Mouse (Mus musculus) activated CD4-positive, CD25-positive, alpha-beta regulatory T cell, adult 4 months (primary cell): ENCODE measurements around the gene Cacnb4. TPM values are rescaled to one million over a fixed set of nuclear protein-coding genes. Genes with fewer than 3 reads are reported as not detected.
A peak's percentile ranks its signal among the peaks of the same experiment; 100 is the strongest.

Experiments used
- ATAC-seq: one replicate; pipeline ENCODE4 v1.8.0; 2017
- polyA plus RNA-seq, 2 experiments: library from polyadenylated mRNA; unstranded; fragments of 100-300 nt; shearing (Covaris generic); gene quantifications; one replicate each; pipeline ENCODE4 v1.2.1; 2017

Cacnb4 gene
- polyA plus RNA-seq, 2 experiments from 2014 or later, result 0.20 to 0.30 TPM

GRCm38 (mm10) chr2:52647255-52647998 is 29.2 kb downstream of the Cacnb4 start:
- no peak for ATAC-seq

GRCm38 (mm10) chr2:52643657-52644056 is 33.0 kb downstream of the Cacnb4 start:
- no peak for ATAC-seq

- no peak for ATAC-seq
Observed at GRCm38 (mm10) chr2:52639530-52639875, 37.1 kb downstream of the Cacnb4 start.

GRCm38 (mm10) chr2:52638857-52639529 is 37.6 kb downstream of the Cacnb4 start:
- no peak for ATAC-seq

- ATAC-seq, result no peak
Observed at GRCm38 (mm10) chr2:52638226-52638625, 38.4 kb downstream of the Cacnb4 start.

- ATAC-seq, result no peak
Observed at GRCm38 (mm10) chr2:52636051-52636450, 40.6 kb downstream of the Cacnb4 start.

- no peak for ATAC-seq
Observed at GRCm38 (mm10) chr2:52635358-52635757, 41.3 kb downstream of the Cacnb4 start.

- ATAC-seq, result no peak
Observed at GRCm38 (mm10) chr2:52632880-52633279, 43.8 kb downstream of the Cacnb4 start.

GRCm38 (mm10) chr2:52628186-52628585 is 48.4 kb downstream of the Cacnb4 start:
- ATAC-seq, result no peak

- ATAC-seq, result no peak
Observed at GRCm38 (mm10) chr2:52626266-52626665, 50.4 kb downstream of the Cacnb4 start.

GRCm38 (mm10) chr2:52625731-52626130 is 50.9 kb downstream of the Cacnb4 start:
- no peak for ATAC-seq

- ATAC-seq, result no peak
Observed at GRCm38 (mm10) chr2:52623921-52624404, 52.7 kb downstream of the Cacnb4 start.

- no peak for ATAC-seq
Observed at GRCm38 (mm10) chr2:52623461-52623860, 53.2 kb downstream of the Cacnb4 start.

GRCm38 (mm10) chr2:52622616-52623015 is 54.0 kb downstream of the Cacnb4 start:
- no peak for ATAC-seq

GRCm38 (mm10) chr2:52619406-52619974 is 57.1 kb downstream of the Cacnb4 start:
- ATAC-seq, result no peak

GRCm38 (mm10) chr2:52618804-52619203 is 57.8 kb downstream of the Cacnb4 start:
- ATAC-seq, result no peak

- no peak for ATAC-seq
Observed at GRCm38 (mm10) chr2:52615429-52615828, 61.2 kb downstream of the Cacnb4 start.

GRCm38 (mm10) chr2:52613888-52614287 is 62.7 kb downstream of the Cacnb4 start:
- no peak for ATAC-seq

- ATAC-seq, result no peak
Observed at GRCm38 (mm10) chr2:52609486-52609885, 67.1 kb downstream of the Cacnb4 start.

- no peak for ATAC-seq
Observed at GRCm38 (mm10) chr2:52607857-52608485, 68.7 kb downstream of the Cacnb4 start.

- ATAC-seq, result no peak
Observed at GRCm38 (mm10) chr2:52606331-52606730, 70.3 kb downstream of the Cacnb4 start.

- peak; percentile 69 for ATAC-seq
Observed at GRCm38 (mm10) chr2:52605321-52605720, 71.3 kb downstream of the Cacnb4 start.

- no peak for ATAC-seq
Observed at GRCm38 (mm10) chr2:52604651-52605020, 72.0 kb downstream of the Cacnb4 start.
